Mouse (Mus musculus) heart, embryonic 11.5 days (tissue): ENCODE data around the gene Edaradd. TPM values are rescaled to one million over a fixed set of nuclear protein-coding genes. Genes with fewer than 3 reads are reported as not detected.

Experiments used
- ATAC-seq: fragments of 200-750 bp; cut with Nextera tagmentation; replicated peaks from 2 replicates; pipeline ENCODE4 v1.8.0; 2017; ENCODE audit warnings: moderate library complexity; ENCODE audit not compliant: insufficient number of reproducible peaks, low FRiP score, low TSS enrichment
- H3K27ac ChIP-seq: fragments of 300-500 bp; sonication (generic); 2 replicates; pipeline ENCODE4 v1.5.1; 2014; ENCODE audit warnings: mild to moderate bottlenecking, low read depth, low read length
- H3K27me3 ChIP-seq: fragments of 300-500 bp; sonication (generic); 2 replicates; pipeline ENCODE4 v1.6.1; 2014; ENCODE audit warnings: mild to moderate bottlenecking, low read length, mixed read lengths; ENCODE audit not compliant: control insufficient read depth, insufficient read depth
- H3K36me3 ChIP-seq: fragments of 300-500 bp; sonication (generic); 2 replicates; pipeline ENCODE4 v1.6.1; 2014; ENCODE audit warnings: mild to moderate bottlenecking, low read length, moderate library complexity, mixed read lengths; ENCODE audit not compliant: control insufficient read depth, insufficient read depth
- H3K4me1 ChIP-seq: fragments of 300-500 bp; sonication (generic); 2 replicates; pipeline ENCODE4 v1.6.1; 2014; ENCODE audit warnings: low read length; ENCODE audit not compliant: control insufficient read depth, insufficient read depth
- H3K4me2 ChIP-seq: fragments of 300-500 bp; sonication (generic); 2 replicates; pipeline ENCODE4 v1.6.1; 2014; ENCODE audit warnings: mild to moderate bottlenecking, moderate library complexity
- H3K4me3 ChIP-seq: fragments of 300-500 bp; sonication (generic); 2 replicates; pipeline ENCODE4 v1.5.1; 2014; ENCODE audit warnings: low read depth, low read length
- H3K9ac ChIP-seq: fragments of 300-500 bp; sonication (generic); 2 replicates; pipeline ENCODE4 v1.6.1; 2014; ENCODE audit warnings: mild to moderate bottlenecking, low read depth, low read length, moderate library complexity
- H3K9me3 ChIP-seq: fragments of 300-500 bp; sonication (generic); replicated peaks from 2 replicates; pipeline ENCODE4 v1.6.1; 2016; ENCODE audit warnings: low read length; ENCODE audit not compliant: control insufficient read depth
- WGBS: fragments of 180-500 bp; shearing (Covaris S2); extraction: QIAGEN DNeasy Blood & Tissue Kit; methylation state at CpG from one replicate; pipeline ENCODE4 v1.1.7; 2014; ENCODE audit not compliant: insufficient replicate concordance; 5-methylcytosine and 5-hydroxymethylcytosine counted together
- polyA plus RNA-seq: library from polyadenylated mRNA; unstranded; fragments of >200 nt; fragmentation: Nextera tagmentation; extraction: Ambion mirVana; gene quantifications from 2 replicates; pipeline ENCODE4 v1.2.1, GENCODE M21; 2014

Edaradd gene
- polyA plus RNA-seq, 1 experiment from 2014 or later: 0.72 TPM

- H3K4me2 ChIP-seq: no peak overlapping the region
- no peak for ATAC-seq
- H3K9me3 ChIP-seq: no peaks in the 10 kb centered on the region
- no peak overlapping the region for H3K4me3 ChIP-seq
- H3K27me3 ChIP-seq: no peaks in the 10 kb centered on the region
- WGBS: 67% methylated on average over 11 of the region's 11 CpGs
- H3K9ac ChIP-seq: no peak overlapping the region
- no peaks in the 10 kb centered on the region for H3K36me3 ChIP-seq
- H3K4me1 ChIP-seq: peaks cover 2% of the 10 kb centered on the region; the same call in 1 of the 2 replicates
- no peak overlapping the region for H3K27ac ChIP-seq
Measured at GRCm38 (mm10) chr13:12503238-12503751, 16.9 kb downstream of the Edaradd start.

GRCm38 (mm10) chr13:12502665-12503237 is 17.5 kb downstream of the Edaradd start:
- H3K9ac ChIP-seq: no peak overlapping the region
- no peaks in the 10 kb centered on the region for H3K36me3 ChIP-seq
- ATAC-seq: no peak
- no peak overlapping the region for H3K4me3 ChIP-seq
- no peaks in the 10 kb centered on the region for H3K27me3 ChIP-seq
- no peak overlapping the region for H3K4me2 ChIP-seq
- WGBS: 45% methylated on average over 4 of the region's 4 CpGs
- no peaks in the 10 kb centered on the region for H3K9me3 ChIP-seq
- H3K4me1 ChIP-seq: peaks cover 2% of the 10 kb centered on the region; the same call in 1 of the 2 replicates
- H3K27ac ChIP-seq: no peak overlapping the region

- no peaks in the 10 kb centered on the region for H3K9me3 ChIP-seq
- 80% methylated on average over 7 of the region's 7 CpGs for WGBS
- H3K9ac ChIP-seq: no peak overlapping the region
- H3K27me3 ChIP-seq: no peaks in the 10 kb centered on the region
- H3K4me1 ChIP-seq: no peaks in the 10 kb centered on the region; the same call in 1 of the 2 replicates
- no peak overlapping the region for H3K27ac ChIP-seq
- H3K4me3 ChIP-seq: no peak overlapping the region
- no peak overlapping the region for H3K4me2 ChIP-seq
- no peak for ATAC-seq
- no peaks in the 10 kb centered on the region for H3K36me3 ChIP-seq
Measured at GRCm38 (mm10) chr13:12499107-12499506, 21.1 kb downstream of the Edaradd start.

GRCm38 (mm10) chr13:12497809-12498208 is 22.4 kb downstream of the Edaradd start:
- H3K4me1 ChIP-seq: no peaks in the 10 kb centered on the region
- ATAC-seq: no peak
- no peak overlapping the region for H3K27ac ChIP-seq
- H3K4me2 ChIP-seq: no peak overlapping the region
- no peaks in the 10 kb centered on the region for H3K36me3 ChIP-seq
- H3K4me3 ChIP-seq: no peak overlapping the region
- no peaks in the 10 kb centered on the region for H3K27me3 ChIP-seq
- no peak overlapping the region for H3K9ac ChIP-seq
- 49% methylated on average over 8 of the region's 8 CpGs for WGBS
- no peaks in the 10 kb centered on the region for H3K9me3 ChIP-seq

- Histone ChIP-seq H3K4me2 (no peak overlapping the region), H3K9me3 (no peaks in the 10 kb centered on the region), H3K9ac (no peak overlapping the region), H3K4me1 (no peaks in the 10 kb centered on the region), H3K27me3 (no peaks in the 10 kb centered on the region), H3K36me3 (no peaks in the 10 kb centered on the region), H3K27ac (no peak overlapping the region), H3K4me3 (no peak overlapping the region)
- no peak for ATAC-seq
- 88% methylated on average over 9 of the region's 9 CpGs for WGBS
Measured at GRCm38 (mm10) chr13:12494750-12495149, 25.5 kb downstream of the Edaradd start.

- WGBS: 79% methylated on average over 3 of the region's 3 CpGs
Measured at GRCm38 (mm10) chr13:12492515-12492914, 27.7 kb downstream of the Edaradd start.

GRCm38 (mm10) chr13:12485640-12486039 is 34.6 kb downstream of the Edaradd start:
- Histone ChIP-seq H3K36me3 (no peaks in the 10 kb centered on the region), H3K4me1 (no peaks in the 10 kb centered on the region), H3K27ac (no peak overlapping the region), H3K27me3 (no peaks in the 10 kb centered on the region), H3K4me3 (no peak overlapping the region), H3K4me2 (no peak overlapping the region), H3K9ac (no peak overlapping the region), H3K9me3 (no peaks in the 10 kb centered on the region)
- WGBS: 77% methylated on average over 7 of the region's 7 CpGs
- ATAC-seq: no peak

More at GRCm38 (mm10) chr13:12492515-12492914, 27.7 kb downstream of the Edaradd start:
- Histone ChIP-seq H3K36me3 (no peaks in the 10 kb centered on the region), H3K4me2 (no peak overlapping the region), H3K27ac (no peak overlapping the region), H3K4me1 (no peaks in the 10 kb centered on the region), H3K27me3 (no peaks in the 10 kb centered on the region), H3K9ac (no peak overlapping the region), H3K4me3 (no peak overlapping the region), H3K9me3 (no peaks in the 10 kb centered on the region)
- ATAC-seq: no peak

- H3K4me1 ChIP-seq: no peaks in the 10 kb centered on the region
- no peaks in the 10 kb centered on the region for H3K9me3 ChIP-seq
- no peak for ATAC-seq
- WGBS: 74% methylated on average over 2 of the region's 2 CpGs
- H3K9ac ChIP-seq: no peak overlapping the region
- H3K36me3 ChIP-seq: no peaks in the 10 kb centered on the region
- H3K4me2 ChIP-seq: no peak overlapping the region
- no peak overlapping the region for H3K27ac ChIP-seq
- no peak overlapping the region for H3K4me3 ChIP-seq
- no peaks in the 10 kb centered on the region for H3K27me3 ChIP-seq
Measured at GRCm38 (mm10) chr13:12485197-12485596, 35.0 kb downstream of the Edaradd start.

- H3K27me3 ChIP-seq: no peaks in the 10 kb centered on the region
- H3K4me2 ChIP-seq: no peak overlapping the region
- no peaks in the 10 kb centered on the region for H3K36me3 ChIP-seq
- H3K4me3 ChIP-seq: no peak overlapping the region
- ATAC-seq: no peak
- no peak overlapping the region for H3K9ac ChIP-seq
- H3K4me1 ChIP-seq: no peaks in the 10 kb centered on the region
- H3K9me3 ChIP-seq: no peaks in the 10 kb centered on the region
- no peak overlapping the region for H3K27ac ChIP-seq
- WGBS: 71% methylated on average over 6 of the region's 6 CpGs
Measured at GRCm38 (mm10) chr13:12479802-12480201, 40.4 kb downstream of the Edaradd start.
